Mouse (Mus musculus): ENCODE data around the gene Rpl12. TPM values are rescaled to one million over a fixed set of nuclear protein-coding genes. Genes with fewer than 3 reads are reported as not detected.

The Rpl12 gene
- polyA plus RNA-seq, 1 experiment = 1,818 TPM

GRCm38 (mm10) chr2:32938741-32939140, 22.6 kb upstream of the Rpl12 start:
- Histone ChIP-seq H3K27me3 (replicated peaks) (peaks cover 10% of the 10 kb centered on the region), H3K4me3 (replicated peaks) (no peak overlapping the region), H3K36me3 (replicated peaks; ENCODE audit: low read length) (peaks cover 88% of the 10 kb centered on the region), H3K9me3 (no peaks in the 10 kb centered on the region), H3K4me1 (peaks cover 23% of the 10 kb centered on the region)
- TF ChIP-seq GATA1 (IDR thresholded peaks at IDR 0.05; ENCODE audit: borderline replicate concordance, low read length) (no peak), FLI1 (IDR thresholded peaks at IDR 0.05; ENCODE audit: low read length) (no peak)

- Histone ChIP-seq H3K36me3 (replicated peaks; ENCODE audit: low read length) (peaks cover 86% of the 10 kb centered on the region), H3K4me1 (peaks cover 18% of the 10 kb centered on the region), H3K9me3 (no peaks in the 10 kb centered on the region), H3K27me3 (replicated peaks) (peaks cover 4% of the 10 kb centered on the region), H3K4me3 (replicated peaks) (no peak overlapping the region)
- TF ChIP-seq FLI1 (IDR thresholded peaks at IDR 0.05; ENCODE audit: low read length) = no peak
- TF ChIP-seq GATA1 (IDR thresholded peaks at IDR 0.05; ENCODE audit: borderline replicate concordance, low read length) = no peak
These were observed 21.9 kb upstream of the Rpl12 start for GRCm38 (mm10) chr2:32939418-32939817.

- H3K36me3 ChIP-seq (replicated peaks; ENCODE audit: low read length) = peaks cover 86% of the 10 kb centered on the region
- H3K4me1 ChIP-seq = peaks cover 18% of the 10 kb centered on the region
- no peaks in the 10 kb centered on the region for H3K9me3 ChIP-seq
- H3K4me3 ChIP-seq (replicated peaks) = no peak overlapping the region
- H3K27me3 ChIP-seq (replicated peaks) = no peaks in the 10 kb centered on the region
- no peak for TF ChIP-seq GATA1 (IDR thresholded peaks at IDR 0.05; ENCODE audit: borderline replicate concordance, low read length)
- TF ChIP-seq FLI1 (IDR thresholded peaks at IDR 0.05; ENCODE audit: low read length) = no peak
These were observed 20.9 kb upstream of the Rpl12 start for GRCm38 (mm10) chr2:32940483-32940882.

- TF ChIP-seq GATA1 (IDR thresholded peaks at IDR 0.05; ENCODE audit: borderline replicate concordance, low read length) (no peak), FLI1 (IDR thresholded peaks at IDR 0.05; ENCODE audit: low read length) (no peak)
- no peak overlapping the region for H3K4me3 ChIP-seq (replicated peaks)
- H3K36me3 ChIP-seq (replicated peaks; ENCODE audit: low read length) = peaks cover 87% of the 10 kb centered on the region
- peaks cover 3% of the 10 kb centered on the region for H3K27me3 ChIP-seq (replicated peaks)
- no peaks in the 10 kb centered on the region for H3K9me3 ChIP-seq
- peaks cover 43% of the 10 kb centered on the region for H3K4me1 ChIP-seq
These were observed 13.9 kb upstream of the Rpl12 start for GRCm38 (mm10) chr2:32947454-32947853.

GRCm38 (mm10) chr2:32954581-32954980, 6.8 kb upstream of the Rpl12 start:
- no peak for TF ChIP-seq FLI1 (IDR thresholded peaks at IDR 0.05; ENCODE audit: low read length)
- no peak for TF ChIP-seq GATA1 (IDR thresholded peaks at IDR 0.05; ENCODE audit: borderline replicate concordance, low read length)
- H3K4me1 ChIP-seq = peaks cover 29% of the 10 kb centered on the region
- no peaks in the 10 kb centered on the region for H3K27me3 ChIP-seq (replicated peaks)
- H3K36me3 ChIP-seq (replicated peaks; ENCODE audit: low read length) = peaks cover 87% of the 10 kb centered on the region
- H3K4me3 ChIP-seq (replicated peaks) = no peak overlapping the region
- H3K9me3 ChIP-seq = peaks cover 6% of the 10 kb centered on the region

GRCm38 (mm10) chr2:32957344-32957743, 4.0 kb upstream of the Rpl12 start:
- no peaks in the 10 kb centered on the region for H3K27me3 ChIP-seq (replicated peaks)
- TF ChIP-seq FLI1 (IDR thresholded peaks at IDR 0.05; ENCODE audit: low read length) (no peak), GATA1 (IDR thresholded peaks at IDR 0.05; ENCODE audit: borderline replicate concordance, low read length) (no peak)
- peaks cover 65% of the 10 kb centered on the region for H3K36me3 ChIP-seq (replicated peaks; ENCODE audit: low read length)
- peaks cover 6% of the 10 kb centered on the region for H3K9me3 ChIP-seq
- H3K4me1 ChIP-seq = peaks cover 25% of the 10 kb centered on the region
- H3K4me3 ChIP-seq (replicated peaks) = no peak overlapping the region

- peaks cover 67% of the 10 kb centered on the region for H3K36me3 ChIP-seq (replicated peaks; ENCODE audit: low read length)
These were observed 1.1 kb upstream of the Rpl12 start for GRCm38 (mm10) chr2:32960273-32960672.

GRCm38 (mm10) chr2:32962062-32962874, 909 bp downstream of the Rpl12 start:
- peaks cover 47% of the 10 kb centered on the region for H3K36me3 ChIP-seq (replicated peaks; ENCODE audit: low read length)
- TF ChIP-seq FLI1 (IDR thresholded peaks at IDR 0.05; ENCODE audit: low read length) (no peak), GATA1 (IDR thresholded peaks at IDR 0.05; ENCODE audit: borderline replicate concordance, low read length) (no peak)
- no peaks in the 10 kb centered on the region for H3K27me3 ChIP-seq (replicated peaks)
- peak overlapping the region; percentile 99 for H3K4me3 ChIP-seq (replicated peaks)
- H3K9me3 ChIP-seq = no peaks in the 10 kb centered on the region
- peaks cover 71% of the 10 kb centered on the region for H3K4me1 ChIP-seq

More at GRCm38 (mm10) chr2:32960273-32960672, 1.1 kb upstream of the Rpl12 start:
- Histone ChIP-seq H3K27me3 (replicated peaks) (no peaks in the 10 kb centered on the region), H3K9me3 (no peaks in the 10 kb centered on the region), H3K4me3 (replicated peaks) (peak overlapping the region; percentile 99), H3K4me1 (peaks cover 53% of the 10 kb centered on the region)
- no peak for TF ChIP-seq FLI1 (IDR thresholded peaks at IDR 0.05; ENCODE audit: low read length)
- no peak for TF ChIP-seq GATA1 (IDR thresholded peaks at IDR 0.05; ENCODE audit: borderline replicate concordance, low read length)

GRCm38 (mm10) chr2:32962875-32963220, 1.5 kb downstream of the Rpl12 start:
- H3K27me3 ChIP-seq (replicated peaks) = no peaks in the 10 kb centered on the region
- no peak for TF ChIP-seq FLI1 (IDR thresholded peaks at IDR 0.05; ENCODE audit: low read length)
- TF ChIP-seq GATA1 (IDR thresholded peaks at IDR 0.05; ENCODE audit: borderline replicate concordance, low read length) = no peak
- peaks cover 41% of the 10 kb centered on the region for H3K36me3 ChIP-seq (replicated peaks; ENCODE audit: low read length)
- peak overlapping the region; percentile 99 for H3K4me3 ChIP-seq (replicated peaks)
- H3K4me1 ChIP-seq = peaks cover 76% of the 10 kb centered on the region
- H3K9me3 ChIP-seq = no peaks in the 10 kb centered on the region

- H3K36me3 ChIP-seq (replicated peaks; ENCODE audit: low read length) = peaks cover 35% of the 10 kb centered on the region
- H3K9me3 ChIP-seq = no peaks in the 10 kb centered on the region
- peak overlapping the region; percentile 99 for H3K4me3 ChIP-seq (replicated peaks)
- no peaks in the 10 kb centered on the region for H3K27me3 ChIP-seq (replicated peaks)
- TF ChIP-seq GATA1 (IDR thresholded peaks at IDR 0.05; ENCODE audit: borderline replicate concordance, low read length) = no peak
- TF ChIP-seq FLI1 (IDR thresholded peaks at IDR 0.05; ENCODE audit: low read length) = no peak
- H3K4me1 ChIP-seq = peaks cover 83% of the 10 kb centered on the region
These were observed 2.2 kb downstream of the Rpl12 start for GRCm38 (mm10) chr2:32963544-32963943.

All from megakaryocyte, embryonic 14.5 days (primary cell).